Mouse (Mus musculus) spleen, adult 18-20 months (tissue): ENCODE measurements around the gene Slc30a5.
"Not testable (repeated sequence)": the region's sequence is repeated elsewhere in the genome, so short reads cannot be mapped to it uniquely, and the experiment has no call there.

Experiments
- DNase-seq, 2 experiments: peaks; one replicate each; pipeline ENCODE4 v3.0.0; 2022; ENCODE audit warnings: mixed read lengths in 2 of 2

Slc30a5 gene

GRCm38 (mm10) chr13:100841741-100842140, 8.5 kb upstream of the Slc30a5 start:
- no peak for DNase-seq

GRCm38 (mm10) chr13:100834777-100835176, 1.6 kb upstream of the Slc30a5 start:
- no peak for DNase-seq

GRCm38 (mm10) chr13:100833640-100834002, 394 bp upstream of the Slc30a5 start:
- DNase-seq, result no peak

- no peak for DNase-seq
Measured at GRCm38 (mm10) chr13:100832188-100832587, 1.0 kb downstream of the Slc30a5 start.

- DNase-seq, result no peak
Measured at GRCm38 (mm10) chr13:100831123-100831522, 2.1 kb downstream of the Slc30a5 start.

GRCm38 (mm10) chr13:100825627-100826410, 7.4 kb downstream of the Slc30a5 start:
- no peak for DNase-seq

GRCm38 (mm10) chr13:100824916-100825315, 8.3 kb downstream of the Slc30a5 start:
- DNase-seq, result no peak

GRCm38 (mm10) chr13:100824306-100824705, 8.9 kb downstream of the Slc30a5 start:
- peak; percentile 33 to 48 for DNase-seq

- DNase-seq, result no peak
Measured at GRCm38 (mm10) chr13:100823863-100824262, 9.4 kb downstream of the Slc30a5 start.

GRCm38 (mm10) chr13:100814451-100814850, 18.8 kb downstream of the Slc30a5 start:
- DNase-seq, result no peak

- DNase-seq, result no peak
Measured at GRCm38 (mm10) chr13:100805776-100806175, 27.5 kb downstream of the Slc30a5 start.

- DNase-seq, result no peak
Measured at GRCm38 (mm10) chr13:100797171-100797570, 36.1 kb downstream of the Slc30a5 start.

- DNase-seq, result no peak
Measured at GRCm38 (mm10) chr13:100789083-100789482, 44.1 kb downstream of the Slc30a5 start.

GRCm38 (mm10) chr13:100788057-100788456, 45.2 kb downstream of the Slc30a5 start:
- not testable (repeated sequence) for DNase-seq

- no peak for DNase-seq
Measured at GRCm38 (mm10) chr13:100787316-100788010, 45.8 kb downstream of the Slc30a5 start.

GRCm38 (mm10) chr13:100786414-100786867, 46.8 kb downstream of the Slc30a5 start, which contains the start of gene Ccnb1:
TSS of gene Ccnb1 (minus strand) at chr13:100786570.
- peak; percentile 75 to 77 for DNase-seq

GRCm38 (mm10) chr13:100785806-100786413, 47.3 kb downstream of the Slc30a5 start:
- DNase-seq, result no peak

GRCm38 (mm10) chr13:100777491-100777890, 55.7 kb downstream of the Slc30a5 start:
- DNase-seq, result no peak

GRCm38 (mm10) chr13:100776710-100777109, 56.5 kb downstream of the Slc30a5 start:
- no peak for DNase-seq

GRCm38 (mm10) chr13:100776056-100776419, 57.2 kb downstream of the Slc30a5 start:
- no peak for DNase-seq

GRCm38 (mm10) chr13:100775252-100776055, 57.8 kb downstream of the Slc30a5 start, which contains the start of gene Cenph:
TSS of gene Cenph (minus strand) at chr13:100775899.
- peak; percentile 63 to 78 for DNase-seq

- no peak for DNase-seq
Measured at GRCm38 (mm10) chr13:100774704-100775103, 58.5 kb downstream of the Slc30a5 start.

GRCm38 (mm10) chr13:100755329-100755728, 77.9 kb downstream of the Slc30a5 start:
- DNase-seq, result no peak
